Mouse (Mus musculus) granulocyte monocyte progenitor cell, adult 5-6 weeks (primary cell): ENCODE data around the gene Ankrd52. TPM values are rescaled to one million over a fixed set of nuclear protein-coding genes. Genes with fewer than 3 reads are reported as not detected.

Experiments
- ATAC-seq: replicated peaks from 2 replicates; pipeline ENCODE4 v1.8.0; 2016; ENCODE audit warnings: mild to moderate bottlenecking, moderate TSS enrichment, inconsistent platforms; ENCODE audit not compliant: poor library complexity, severe bottlenecking
- total RNA-seq, 2 experiments: library from RNA; stranded (forward) in 1 of 2; stranded (reverse) in 1 of 2; fragments of 200-712, 200-1000 nt in 1 of 2; fragments of >200 nt in 1 of 2; fragmentation: Nextera tagmentation in 1 of 2; gene quantifications; 2 replicates each; pipeline ENCODE4 v1.2.3; 2014 to 2017

The Ankrd52 gene
- total RNA-seq, 2 experiments from 2014 or later: 11.3 to 58.1 TPM

- ATAC-seq: peak; percentile 70
Measured at GRCm38 (mm10) chr10:128368402-128369217, 8.3 kb upstream of the Ankrd52 start, which contains the start of gene Coq10a. Coq10a (minus strand) TSS chr10:128368997.

- no peak for ATAC-seq
Measured at GRCm38 (mm10) chr10:128369218-128369543, 7.7 kb upstream of the Ankrd52 start.

- no peak for ATAC-seq
Measured at GRCm38 (mm10) chr10:128369599-128369998, 7.3 kb upstream of the Ankrd52 start.

GRCm38 (mm10) chr10:128370021-128370420 lies 6.9 kb upstream of the Ankrd52 start:
- no peak for ATAC-seq

GRCm38 (mm10) chr10:128370601-128371000 lies 6.3 kb upstream of the Ankrd52 start:
- peak; percentile 15 for ATAC-seq

GRCm38 (mm10) chr10:128372142-128372541 lies 4.8 kb upstream of the Ankrd52 start:
- ATAC-seq: no peak

- peak; percentile 60 for ATAC-seq
Measured at GRCm38 (mm10) chr10:128372989-128373748, 3.7 kb upstream of the Ankrd52 start.

GRCm38 (mm10) chr10:128374393-128374792 lies 2.5 kb upstream of the Ankrd52 start:
- ATAC-seq: no peak

GRCm38 (mm10) chr10:128376099-128376454 lies 838 bp upstream of the Ankrd52 start:
- no peak for ATAC-seq

GRCm38 (mm10) chr10:128377222-128377939 lies 466 bp downstream of the Ankrd52 start:
- no peak for ATAC-seq

GRCm38 (mm10) chr10:128377940-128378448 lies 1.1 kb downstream of the Ankrd52 start:
- ATAC-seq: no peak

- ATAC-seq: no peak
Measured at GRCm38 (mm10) chr10:128378462-128378861, 1.5 kb downstream of the Ankrd52 start.

GRCm38 (mm10) chr10:128379260-128379659 lies 2.3 kb downstream of the Ankrd52 start:
- no peak for ATAC-seq

GRCm38 (mm10) chr10:128380565-128380964 lies 3.6 kb downstream of the Ankrd52 start:
- ATAC-seq: peak; percentile 47; the same call in 1 of the 2 replicates

GRCm38 (mm10) chr10:128382482-128382881 lies 5.6 kb downstream of the Ankrd52 start:
- ATAC-seq: no peak

- no peak for ATAC-seq
Measured at GRCm38 (mm10) chr10:128385902-128386301, 9.0 kb downstream of the Ankrd52 start.

- no peak for ATAC-seq
Measured at GRCm38 (mm10) chr10:128388941-128389340, 12.0 kb downstream of the Ankrd52 start.

GRCm38 (mm10) chr10:128389570-128389969 lies 12.7 kb downstream of the Ankrd52 start:
- ATAC-seq: peak; percentile 57

- no peak for ATAC-seq
Measured at GRCm38 (mm10) chr10:128390366-128390765, 13.5 kb downstream of the Ankrd52 start.

- no peak for ATAC-seq
Measured at GRCm38 (mm10) chr10:128391850-128392249, 14.9 kb downstream of the Ankrd52 start.
